17 mouse cellular contexts compared by ENCODE assay signal in the genomic region with DNA sequence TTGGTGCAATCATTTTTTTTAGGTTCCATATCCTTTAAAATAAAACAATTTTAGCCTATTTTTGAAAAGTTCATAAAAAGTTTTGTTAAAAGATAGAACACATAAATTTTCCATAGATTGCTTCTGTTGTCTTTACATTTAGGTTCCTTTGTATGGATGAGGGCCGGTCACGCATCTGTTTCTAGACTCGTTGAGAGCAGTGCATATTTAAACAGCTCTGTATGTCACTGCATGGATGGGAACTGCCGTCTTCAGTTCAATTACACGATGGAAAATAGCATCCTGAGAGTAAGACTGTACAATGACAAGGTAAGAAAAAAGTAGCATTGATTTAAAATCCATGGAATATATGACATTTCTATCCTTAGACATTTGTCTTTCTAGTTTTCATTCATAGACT.
"Had no signal": no experiment of that assay in that cellular context is flagged by ENCODE, and none has a peak within 500 bp of the region (broad histone marks: within the 10 kb centered on the region; RNA-seq: fewer than 3 reads in every experiment).

No protein-coding gene starts in this region.

- H3K9ac ChIP-seq: neural tube, embryonic 12.5 days; neural tube, embryonic 13.5 days; neural tube, embryonic 15.5 days; stomach, embryonic 15.5 days had no signal

- H3K9me3 ChIP-seq: neural tube, embryonic 12.5 days; neural tube, embryonic 13.5 days; neural tube, embryonic 15.5 days; stomach, embryonic 15.5 days had no signal

- H3K4me2 ChIP-seq: neural tube, embryonic 12.5 days; neural tube, embryonic 13.5 days; neural tube, embryonic 15.5 days; stomach, embryonic 15.5 days had no signal

- H3K4me3 ChIP-seq: neural tube, embryonic 12.5 days; neural tube, embryonic 13.5 days; neural tube, embryonic 15.5 days; stomach, embryonic 15.5 days had no signal

- H3K36me3 ChIP-seq: neural tube, embryonic 12.5 days; neural tube, embryonic 13.5 days; neural tube, embryonic 15.5 days; stomach, embryonic 15.5 days had no signal

- H3K27me3 ChIP-seq: neural tube, embryonic 12.5 days; neural tube, embryonic 13.5 days; neural tube, embryonic 15.5 days; stomach, embryonic 15.5 days had no signal

- H3K27ac ChIP-seq: neural tube, embryonic 12.5 days; neural tube, embryonic 13.5 days; neural tube, embryonic 15.5 days; stomach, embryonic 15.5 days; stomach, postnatal 0 days had no signal

- DNase-seq: retina, postnatal 1 day; right cerebral cortex, adult 18-20 months; right cerebral cortex, postnatal 14 days; right cerebral cortex, postnatal 25 days; right cerebral cortex, postnatal 4 days; spleen, adult 18-20 months; thymus, adult 18-20 months; thymus, adult 2 months; thymus, postnatal 14 days; thymus, postnatal 25 days; thymus, postnatal 36 days; thymus, postnatal 4 days had no signal

- H3K4me1 ChIP-seq: neural tube, embryonic 12.5 days; neural tube, embryonic 13.5 days; neural tube, embryonic 15.5 days; stomach, embryonic 15.5 days had no signal
